Mouse (Mus musculus) c-Kit-negative CD71-positive TER-119-positive erythroid progenitor cells, embryonic 14.5 days (primary cell): ENCODE results near the gene Pate1.

ENCODE experiments used
- DNase-seq: peaks from one replicate; pipeline ENCODE4 v3.0.0-alpha.2; 2013; ENCODE audit warnings: low read depth, low spot score

The Pate1 gene

DNA sequence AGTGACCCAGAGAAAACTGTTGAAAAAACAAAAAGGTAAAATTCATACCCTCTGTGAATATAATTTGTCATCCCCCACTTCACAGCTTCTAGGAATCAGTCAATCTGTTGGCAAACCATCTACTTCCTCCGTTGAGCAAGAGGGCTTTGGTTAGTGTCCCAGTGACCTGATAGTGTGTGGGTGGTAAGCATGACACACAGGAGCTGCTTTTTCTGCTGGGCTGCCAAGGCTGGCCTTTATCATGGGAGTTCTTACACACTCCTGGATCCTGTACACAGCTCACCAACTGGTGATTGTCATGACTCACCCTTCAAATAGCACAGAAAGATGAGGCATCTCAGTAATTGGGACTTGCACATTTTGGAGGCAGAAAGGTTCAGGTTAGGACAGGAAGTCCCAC, at the start of gene Pate1:
Gene Pate1, minus strand, starts transcription at position 378 of the 400 bp plus-strand sequence.
- DNase-seq = no peak

- no peak for DNase-seq
Measured at GRCm38 (mm10) chr9:35707265-35707664, 20.1 kb upstream of the Pate1 start.

DNA sequence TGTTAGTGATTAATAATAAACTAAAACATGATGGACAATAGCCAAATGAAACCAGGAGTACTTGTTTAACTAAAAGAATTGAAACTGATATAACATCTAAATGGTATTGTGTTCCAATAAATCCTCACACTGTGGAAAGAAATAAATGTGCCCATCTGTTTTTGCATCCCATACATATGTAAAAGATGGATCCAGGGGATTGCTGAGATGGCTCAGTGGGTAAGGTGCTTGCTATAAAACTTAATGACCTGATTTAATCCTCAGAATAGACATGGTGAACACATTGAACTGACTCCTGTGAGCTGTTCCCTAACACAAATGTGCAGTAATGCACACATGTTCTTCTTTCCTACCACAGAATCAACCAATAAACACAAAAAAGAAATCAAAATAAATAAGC, 4.7 kb upstream of the Pate1 start:
- no peak for DNase-seq

GRCm38 (mm10) chr9:35673557-35673956, 13.6 kb downstream of the Pate1 start:
- no peak for DNase-seq

- DNase-seq = no peak
Measured at GRCm38 (mm10) chr9:35648102-35648501, 39.1 kb downstream of the Pate1 start, which contains the start of gene Pate3. Gene Pate3, minus strand, starts transcription at chr9:35648202.
